In genomic region chr2:91580894-91581293, GRCm38 (mm10) we compare ENCODE assay signal across 16 mouse cellular contexts. TPM values are rescaled to one million over a fixed set of nuclear protein-coding genes. Genes with fewer than 3 reads are reported as not detected.
DNase-seq lines count a peak whose midpoint lies in the region; ATAC-seq lines count a peak whose summit lies in the region.
"Had no signal": no experiment of that assay in that cellular context is flagged by ENCODE, and none has a peak within 500 bp of the region (broad histone marks: within the 10 kb centered on the region; RNA-seq: fewer than 3 reads in every experiment).

No protein-coding gene starts in this region.

- no peak overlapping the region for H3K4me2 ChIP-seq in hindbrain, embryonic 15.5 days
- no peak overlapping the region for H3K4me2 ChIP-seq in hindbrain, embryonic 12.5 days (replicated peaks)
- H3K4me2 ChIP-seq: embryonic facial prominence, embryonic 12.5 days had no signal

- H3K27me3 ChIP-seq in hindbrain, embryonic 15.5 days: no peaks in the 10 kb centered on the region
- no peaks in the 10 kb centered on the region for H3K27me3 ChIP-seq in hindbrain, embryonic 12.5 days
- H3K27me3 ChIP-seq: embryonic facial prominence, embryonic 12.5 days had no signal

- peak overlapping the region; percentile 38; the same call in 1 of the 2 replicates for H3K27ac ChIP-seq in hindbrain, embryonic 15.5 days (replicated peaks)
- H3K27ac ChIP-seq in hindbrain, embryonic 12.5 days: no peak overlapping the region
- H3K27ac ChIP-seq: embryonic facial prominence, embryonic 12.5 days had no signal

- no peak overlapping the region for H3K9ac ChIP-seq in hindbrain, embryonic 15.5 days
- H3K9ac ChIP-seq in hindbrain, embryonic 12.5 days: no peak overlapping the region
- H3K9ac ChIP-seq: embryonic facial prominence, embryonic 12.5 days had no signal

- peaks cover 71% of the 10 kb centered on the region for H3K36me3 ChIP-seq in hindbrain, embryonic 15.5 days
- peaks cover 62% of the 10 kb centered on the region for H3K36me3 ChIP-seq in hindbrain, embryonic 12.5 days

- WGBS in hindbrain, embryonic 15.5 days: 75% methylated on average over 1 of the region's 1 CpGs
- WGBS in hindbrain, embryonic 12.5 days: 90% methylated on average over 1 of the region's 1 CpGs

- no peaks in the 10 kb centered on the region for H3K9me3 ChIP-seq in hindbrain, embryonic 15.5 days
- no peaks in the 10 kb centered on the region for H3K9me3 ChIP-seq in hindbrain, embryonic 12.5 days (replicated peaks)
- H3K9me3 ChIP-seq: embryonic facial prominence, embryonic 12.5 days had no signal

- no peak for ATAC-seq in hindbrain, embryonic 15.5 days (ENCODE audit: low FRiP score, low read depth)
- ATAC-seq in hindbrain, embryonic 12.5 days (ENCODE audit: low FRiP score): no peak

- H3K4me1 ChIP-seq in hindbrain, embryonic 15.5 days (replicated peaks): no peaks in the 10 kb centered on the region
- H3K4me1 ChIP-seq in hindbrain, embryonic 12.5 days: no peaks in the 10 kb centered on the region
- H3K4me1 ChIP-seq: embryonic facial prominence, embryonic 12.5 days had no signal

- DNase-seq in right cerebral cortex, postnatal 10 days (ENCODE audit: low spot score in 2 of 2): peak; percentile 32 to 53
- DNase-seq in right cerebral cortex, postnatal 25 days: no peak
- peak; percentile 2 to 55 for DNase-seq in layer of hippocampus, postnatal 14 days (ENCODE audit: low spot score in 2 of 2)
- peak; percentile 65 for DNase-seq in telencephalon, adult 2 months (ENCODE audit: low read depth, low spot score)
- no peak for DNase-seq in embryo, embryonic 10 days (ENCODE audit: low spot score)
- DNase-seq in heart, adult 11 months: no peak
- DNase-seq: adrenal gland, adult 8-10 months; heart, adult 18-20 months; heart, postnatal 10 days; kidney, postnatal 10 days; lung, adult 2 months; retina, postnatal 1 day; thymus, postnatal 14 days had no signal

- H3K4me3 ChIP-seq in hindbrain, embryonic 15.5 days: no peak overlapping the region
- H3K4me3 ChIP-seq in hindbrain, embryonic 12.5 days: no peak overlapping the region
- H3K4me3 ChIP-seq: embryonic facial prominence, embryonic 12.5 days had no signal

RNA-seq across cellular contexts. Expression of gene Ckap5, which starts 54.3 kb away (rescaled TPM):
- polyA plus RNA-seq in hindbrain, embryonic 15.5 days (2015; fragmentation: Nextera tagmentation; extraction: Ambion mirVana): 92.1 and 117 TPM in 2 replicates
- polyA plus RNA-seq in hindbrain, embryonic 12.5 days (2016; fragmentation: Nextera tagmentation; extraction: Ambion mirVana): 136 and 139 TPM in 2 replicates
- 100 to 1,000 TPM; 112 to 120 TPM for total RNA-seq in layer of hippocampus, postnatal 14 days (2021)

RNA-seq across cellular contexts. Expression of gene F2, which starts 55.3 kb away (rescaled TPM):
- polyA plus RNA-seq in hindbrain, embryonic 15.5 days (2015; fragmentation: Nextera tagmentation; extraction: Ambion mirVana): 0.14 and 0.22 TPM in 2 replicates
- polyA plus RNA-seq in hindbrain, embryonic 12.5 days (2016; fragmentation: Nextera tagmentation; extraction: Ambion mirVana): 0.20 and 0.23 TPM in 2 replicates
- under 1 TPM in 1 of 2 experiments, not detected in 1; 0.25 TPM for total RNA-seq in layer of hippocampus, postnatal 14 days (2021)
- total RNA-seq: heart, adult 18-20 months had no signal

Comparison
In these comparisons a context has a peak if more than half of its experiments do, and no peak if none do; other contexts are left out.
1. DNase-seq: peak in right cerebral cortex, postnatal 10 days (2 of 2), layer of hippocampus, postnatal 14 days (2 of 2) and telencephalon, adult 2 months (single experiment); none in right cerebral cortex, postnatal 25 days (single experiment), embryo, embryonic 10 days (single experiment) and heart, adult 11 months (single experiment).